Mouse (Mus musculus) spleen, embryonic (tissue): ENCODE measurements around the gene Itsn1.

Experiments used
- CTCF ChIA-PET: fragments of 350-600 bp; sonication (Branson Sonifier 250); formaldehyde crosslinking; loops from one replicate; lab custom pipeline; 2022; lab: Charles Lee

Gene Itsn1

GRCm38 (mm10) chr16:91729821-91730441 lies 850 bp downstream of the Itsn1 start:
- CTCF ChIA-PET: interaction anchor here (0.6 to 0.8 kb wide), 2 partner anchors 95 to 149 kb away, joined by 3 to 6 read pairs; no protein-coding TSS in a partner anchor

- CTCF ChIA-PET: interaction anchor here (0.6 to 0.8 kb wide), 2 partner anchors 95 to 148 kb away, joined by 3 to 6 read pairs; no protein-coding TSS in a partner anchor
Observed at GRCm38 (mm10) chr16:91730446-91730845, 1.4 kb downstream of the Itsn1 start.

DNA sequence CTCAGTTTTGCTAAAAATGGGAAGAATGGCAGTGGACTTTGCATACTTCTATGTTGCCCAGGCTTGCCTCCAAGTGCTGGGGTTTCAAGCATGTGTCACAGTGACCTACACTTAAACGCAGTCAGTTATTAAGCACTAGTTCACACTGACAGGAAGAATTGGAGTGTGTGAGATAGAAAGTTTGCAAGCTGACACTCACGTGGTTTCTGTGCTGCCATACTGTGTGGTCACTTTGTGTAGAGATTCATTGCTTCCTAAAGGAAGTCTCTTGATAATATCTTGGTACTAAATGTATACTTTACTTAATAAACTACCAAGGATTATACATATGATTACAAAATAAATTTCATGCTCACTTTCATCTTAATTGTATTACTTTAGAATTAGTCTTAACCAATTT lies 3.7 kb downstream of the Itsn1 start:
- CTCF ChIA-PET: no interaction called here

DNA sequence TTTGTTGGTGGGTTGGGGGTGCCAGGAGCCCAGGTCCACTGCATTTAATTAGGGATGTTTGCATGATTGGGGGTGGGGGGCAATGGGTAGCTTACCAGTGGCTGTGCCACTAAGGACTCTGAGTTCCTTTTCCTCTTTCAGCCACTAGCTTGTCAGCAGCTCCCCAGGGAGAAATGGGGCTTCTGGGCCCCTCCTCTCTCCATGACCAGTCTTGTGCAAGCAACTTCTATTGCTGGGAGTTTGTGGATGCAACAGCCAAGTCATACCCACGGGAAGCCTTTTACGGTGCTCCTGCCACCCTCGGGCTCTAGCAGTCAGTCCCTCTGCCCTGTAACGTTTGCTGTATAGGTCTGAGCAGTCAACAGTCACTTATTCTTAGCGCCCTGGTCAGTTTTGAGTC lies 5.7 kb downstream of the Itsn1 start:
- CTCF ChIA-PET: no interaction called here

DNA sequence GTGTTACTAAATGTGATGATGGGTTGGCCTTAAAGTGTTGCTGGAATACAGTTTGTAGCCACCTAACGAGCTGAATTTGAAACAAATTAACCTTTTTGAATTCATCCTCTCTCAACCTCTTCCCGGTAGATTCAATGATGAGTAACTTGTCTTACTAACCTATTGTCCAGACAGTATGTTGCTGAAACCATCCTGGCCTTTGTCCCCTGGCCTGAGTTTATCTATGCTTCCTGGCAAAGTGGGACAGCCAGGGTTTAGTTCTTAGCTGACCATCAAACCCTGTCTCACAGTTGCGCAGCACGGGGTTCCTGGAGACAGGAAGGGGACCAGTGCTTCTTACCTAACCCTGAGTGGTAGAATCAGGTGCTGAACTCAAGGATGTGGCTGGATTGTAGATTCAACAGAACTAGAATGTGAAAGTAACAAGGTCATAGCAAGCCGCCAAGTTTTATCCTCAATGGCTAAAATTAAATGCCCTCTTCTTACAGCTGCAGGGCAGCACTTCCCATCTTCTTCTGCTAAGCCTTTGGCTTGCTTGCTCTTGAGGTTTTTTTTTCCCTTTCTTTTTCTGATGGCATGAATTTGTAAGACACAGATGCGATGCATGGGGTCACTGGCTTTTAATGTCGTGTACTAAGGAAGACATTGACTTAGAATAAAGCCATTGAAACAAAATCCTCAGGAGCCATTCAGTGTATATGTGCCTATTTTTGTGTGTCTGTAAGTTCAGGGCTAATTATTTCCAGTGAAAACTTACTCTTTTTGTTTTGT lies 7.2 kb downstream of the Itsn1 start:
- CTCF ChIA-PET: no interaction called here

- CTCF ChIA-PET: no interaction called here
Observed at GRCm38 (mm10) chr16:91738505-91738904, 9.4 kb downstream of the Itsn1 start.

- CTCF ChIA-PET: no interaction called here
Observed at GRCm38 (mm10) chr16:91740184-91740917, 11.3 kb downstream of the Itsn1 start.

GRCm38 (mm10) chr16:91740918-91741255 lies 11.8 kb downstream of the Itsn1 start:
- CTCF ChIA-PET: interaction anchor here (0.7 kb wide), 1 partner anchor 95 kb away, joined by 6 read pairs; no protein-coding TSS in a partner anchor

- CTCF ChIA-PET: no interaction called here
Observed at GRCm38 (mm10) chr16:91743055-91743454, 14.0 kb downstream of the Itsn1 start.

- CTCF ChIA-PET: no interaction called here
Observed at GRCm38 (mm10) chr16:91746101-91746950, 17.2 kb downstream of the Itsn1 start.

GRCm38 (mm10) chr16:91747567-91747966 lies 18.5 kb downstream of the Itsn1 start:
- CTCF ChIA-PET: no interaction called here

GRCm38 (mm10) chr16:91751644-91752385 lies 22.7 kb downstream of the Itsn1 start:
- CTCF ChIA-PET: interaction anchor here (0.6 to 0.7 kb wide), 2 partner anchors 79 to 107 kb away, joined by 3 to 7 read pairs; no protein-coding TSS in a partner anchor

- CTCF ChIA-PET: no interaction called here
Observed at GRCm38 (mm10) chr16:91753611-91754010, 24.5 kb downstream of the Itsn1 start.

GRCm38 (mm10) chr16:91754957-91755356 lies 25.9 kb downstream of the Itsn1 start:
- CTCF ChIA-PET: no interaction called here

- CTCF ChIA-PET: no interaction called here
Observed at GRCm38 (mm10) chr16:91761202-91761601, 32.1 kb downstream of the Itsn1 start.

DNA sequence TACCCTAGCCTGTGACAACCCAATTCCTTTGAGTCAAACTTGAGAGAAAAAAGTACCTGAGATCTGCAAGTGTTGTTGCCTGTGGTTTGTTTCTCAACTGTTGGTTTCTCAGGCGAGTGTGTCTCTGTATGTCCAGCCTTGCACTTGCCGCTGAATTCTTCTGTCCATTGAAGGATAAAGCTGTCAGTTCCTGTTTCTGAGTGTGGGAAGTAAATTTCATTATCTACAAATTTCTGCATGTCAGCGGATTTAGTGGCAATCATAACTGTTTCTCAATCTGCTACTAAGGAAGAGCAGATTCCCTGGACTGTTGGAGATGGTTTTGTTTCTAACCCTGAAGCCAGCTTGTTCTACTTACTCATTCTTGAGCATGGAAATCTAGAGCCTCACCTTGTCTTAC lies 32.7 kb downstream of the Itsn1 start:
- CTCF ChIA-PET: no interaction called here

- CTCF ChIA-PET: no interaction called here
Observed at GRCm38 (mm10) chr16:91762476-91762875, 33.4 kb downstream of the Itsn1 start.

GRCm38 (mm10) chr16:91763975-91764374 lies 34.9 kb downstream of the Itsn1 start:
- CTCF ChIA-PET: no interaction called here

DNA sequence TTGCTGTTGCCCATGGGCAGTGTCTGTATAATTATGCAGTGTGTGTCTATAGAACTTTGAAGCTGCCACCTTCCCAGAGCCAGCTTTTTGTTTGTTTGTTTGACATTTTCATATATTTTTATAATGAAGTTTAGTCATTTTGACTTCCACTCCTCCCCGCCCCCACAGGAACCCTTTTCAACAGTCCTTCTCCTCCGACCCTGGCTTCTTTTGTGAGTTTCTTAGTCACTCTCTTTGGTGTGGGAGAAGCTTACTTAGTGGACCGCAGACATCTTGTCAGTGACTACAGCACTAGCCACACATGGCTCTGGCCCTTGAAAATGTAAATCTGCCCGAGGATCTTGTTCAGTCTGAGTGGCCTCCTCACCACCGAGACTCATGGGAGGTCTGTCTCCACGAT lies 35.3 kb downstream of the Itsn1 start:
- CTCF ChIA-PET: interaction anchor here (0.6 kb wide), 1 partner anchor 280 kb away, joined by 4 read pairs; the partner anchor contains the start of gene Ifnar1

- CTCF ChIA-PET: interaction anchor here (0.6 kb wide), 1 partner anchor 280 kb away, joined by 4 read pairs; the partner anchor contains the start of gene Ifnar1
Observed at GRCm38 (mm10) chr16:91765121-91765815, 36.2 kb downstream of the Itsn1 start.
